Mouse (Mus musculus): Measurements from ENCODE around the gene Nfat5. TPM values are rescaled to one million over a fixed set of nuclear protein-coding genes. Genes with fewer than 3 reads are reported as not detected.

The Nfat5 gene
- total RNA-seq, 2 experiments from 2014 or later: 154 to 167 TPM

DNA sequence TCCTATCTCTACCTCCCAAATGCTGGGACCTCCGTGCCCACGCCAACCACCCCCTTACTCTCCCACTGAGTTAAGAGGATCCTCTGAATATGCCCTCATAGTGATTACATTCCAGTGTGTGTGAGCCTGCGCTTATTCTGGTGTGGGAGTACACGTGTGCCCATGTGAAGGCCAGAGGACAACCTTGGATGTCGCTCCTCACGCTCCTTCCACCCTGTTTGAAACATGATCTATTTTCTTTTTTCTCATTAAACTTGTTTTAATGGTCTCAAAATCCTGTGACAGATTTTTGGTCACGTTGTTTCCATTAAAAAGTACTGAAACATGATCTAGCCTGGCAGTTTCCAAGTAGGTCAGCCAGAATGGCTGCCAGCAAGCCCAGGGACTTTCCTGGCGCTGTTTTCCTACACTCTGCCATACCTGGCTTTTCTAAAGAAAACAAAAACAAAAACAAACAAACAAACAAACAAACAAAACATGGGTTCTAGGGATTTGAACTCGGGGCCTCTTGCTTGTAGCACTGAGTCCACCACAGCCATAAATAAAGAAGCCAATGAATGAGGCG, 102.9 kb downstream of the Nfat5 start:
- no peak for DNase-seq (ENCODE audit: low spot score in 2 of 2)

DNA sequence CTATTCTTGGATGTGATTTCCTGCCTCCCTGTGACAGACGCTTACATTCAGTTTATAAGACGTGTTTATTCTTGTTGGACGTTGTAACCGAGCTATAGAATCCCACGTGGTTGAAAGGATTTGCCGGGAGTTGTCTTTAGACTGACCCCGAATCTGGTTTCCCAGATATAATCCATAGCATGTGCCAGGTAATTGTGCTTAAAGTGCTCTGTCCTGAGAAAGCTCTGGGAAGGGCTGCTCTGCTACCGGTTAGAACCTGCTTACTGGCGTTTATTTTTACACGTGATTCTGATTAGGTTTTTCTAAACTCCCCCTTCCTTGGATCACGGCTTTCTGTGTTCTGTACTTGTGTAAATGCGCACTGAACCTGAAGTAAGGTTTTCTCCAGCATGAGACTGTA, 104.4 kb downstream of the Nfat5 start:
- DNase-seq (ENCODE audit: low spot score in 2 of 2): no peak

DNA sequence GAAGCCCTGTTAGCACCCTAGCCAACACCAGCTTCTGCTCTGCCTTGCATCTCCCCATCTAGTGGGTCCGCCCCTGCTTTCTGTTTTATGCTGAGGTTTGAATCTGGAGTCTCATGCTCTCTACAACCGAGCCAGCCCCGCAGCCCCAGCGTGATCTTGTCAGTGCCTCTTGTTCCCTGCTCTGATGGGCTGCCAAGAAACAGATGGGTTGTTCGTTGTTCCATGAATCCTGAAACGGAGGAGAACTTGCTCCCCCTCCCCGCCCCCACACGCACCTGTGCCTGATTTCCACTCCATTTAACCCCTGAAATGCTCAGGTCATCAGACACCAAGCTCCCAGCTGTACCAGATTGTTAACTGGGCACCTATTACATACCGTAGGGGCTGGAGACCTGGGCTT, 106.2 kb downstream of the Nfat5 start:
- no peak for DNase-seq (ENCODE audit: low spot score in 2 of 2)

DNA sequence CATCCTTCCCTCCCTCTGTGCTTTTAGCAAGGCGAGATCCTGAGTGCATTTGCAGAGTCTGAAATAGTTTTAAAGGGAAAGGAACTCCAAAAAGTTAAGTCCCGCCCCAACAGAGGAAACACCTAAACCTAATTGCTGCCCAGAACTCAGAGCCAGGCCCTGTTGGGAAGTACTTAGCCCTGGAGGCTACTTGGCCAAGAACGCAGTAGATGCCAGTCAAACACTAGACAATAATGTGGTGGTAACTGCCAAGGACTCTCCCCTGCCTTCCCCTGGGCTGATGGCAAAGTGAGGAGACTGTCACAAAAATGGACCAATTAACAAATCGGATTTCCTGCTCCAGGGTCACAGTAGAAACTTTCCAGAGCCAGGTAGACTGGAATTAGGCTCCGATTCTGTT, 108.6 kb downstream of the Nfat5 start:
- DNase-seq (ENCODE audit: low spot score in 2 of 2): no peak

DNA sequence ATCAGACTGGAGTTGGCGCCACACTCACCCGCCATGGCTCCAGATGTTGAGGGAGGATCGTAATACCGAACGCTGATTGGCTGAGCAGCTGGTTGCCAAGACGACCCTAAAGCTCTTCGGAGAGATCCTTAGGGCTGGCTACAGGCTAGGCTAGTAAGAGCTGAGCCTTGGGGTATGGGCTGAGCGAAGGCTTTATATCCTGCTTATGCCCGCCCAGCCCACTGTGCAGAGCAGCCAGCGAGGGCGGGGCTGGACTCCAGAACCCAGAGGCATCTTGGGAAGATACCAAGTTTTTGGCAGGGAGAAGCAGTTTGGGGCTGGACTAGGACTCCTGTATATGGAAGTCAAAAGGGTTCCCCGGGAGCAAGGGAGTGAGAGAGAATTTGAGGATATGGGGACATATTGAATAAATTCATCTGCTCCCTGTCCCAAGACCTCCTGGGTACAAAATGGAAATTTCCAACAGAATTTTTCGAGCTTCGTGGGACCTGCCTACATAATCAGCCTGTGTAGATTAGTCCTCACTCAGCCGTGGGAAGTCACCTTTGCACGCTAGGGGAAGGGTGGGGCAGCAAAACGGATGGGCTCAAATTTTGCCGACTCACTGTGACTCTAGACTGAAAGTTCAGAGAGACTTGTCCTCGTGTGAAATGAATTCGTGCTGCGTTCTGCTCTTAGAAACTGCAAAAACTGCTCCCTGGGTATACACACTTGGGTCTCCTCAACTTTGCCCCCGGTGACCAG, 109.9 kb downstream of the Nfat5 start, which contains the start of gene Nqo1:
TSS of gene Nqo1 (minus strand) at position 169 of the 744 bp plus-strand sequence.
- DNase-seq (ENCODE audit: low spot score in 2 of 2): peak; percentile 32 to 54

DNA sequence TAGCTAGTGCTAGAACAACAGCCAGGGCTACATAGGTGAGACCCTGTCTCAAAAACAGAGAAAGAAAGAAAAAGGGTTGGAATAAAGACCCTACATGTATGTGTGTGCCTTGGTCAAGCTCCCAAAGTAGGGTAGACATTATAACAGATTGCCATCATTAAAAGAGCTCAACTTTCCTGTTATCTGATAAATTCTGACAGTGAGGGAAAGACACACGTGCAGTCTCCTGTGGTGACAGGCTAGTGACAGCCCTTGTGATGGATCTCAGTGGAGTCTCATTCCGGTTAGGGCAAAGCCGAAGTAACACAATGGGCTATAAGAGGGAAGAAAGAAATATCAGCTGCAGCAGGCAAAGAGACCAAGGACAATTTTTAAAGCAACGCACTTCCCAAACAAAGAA, 110.8 kb downstream of the Nfat5 start:
- DNase-seq (ENCODE audit: low spot score in 2 of 2): no peak

DNA sequence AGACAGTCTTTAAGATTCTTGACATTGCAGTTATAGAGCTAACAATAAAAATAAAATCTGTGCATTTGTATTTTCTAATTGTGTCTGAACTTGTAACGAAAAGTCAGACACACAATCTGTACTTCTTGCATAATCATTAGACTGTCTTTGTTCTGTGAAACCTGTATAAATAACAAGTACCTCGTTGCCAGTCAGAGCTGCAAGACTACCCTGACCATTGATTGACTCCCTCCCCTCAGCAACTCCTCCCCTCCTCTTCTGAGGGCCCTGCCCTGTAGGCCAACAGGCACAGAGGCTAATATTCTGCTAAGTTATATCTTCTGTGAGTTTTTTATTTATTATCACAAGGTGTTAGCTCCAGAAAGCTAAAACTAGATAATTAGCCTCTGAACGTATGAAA, 112.7 kb downstream of the Nfat5 start:
- no peak for DNase-seq (ENCODE audit: low spot score in 2 of 2)

- no peak for DNase-seq (ENCODE audit: low spot score in 2 of 2)
Measured at GRCm38 (mm10) chr8:107411391-107411790, 118.1 kb downstream of the Nfat5 start.

DNA sequence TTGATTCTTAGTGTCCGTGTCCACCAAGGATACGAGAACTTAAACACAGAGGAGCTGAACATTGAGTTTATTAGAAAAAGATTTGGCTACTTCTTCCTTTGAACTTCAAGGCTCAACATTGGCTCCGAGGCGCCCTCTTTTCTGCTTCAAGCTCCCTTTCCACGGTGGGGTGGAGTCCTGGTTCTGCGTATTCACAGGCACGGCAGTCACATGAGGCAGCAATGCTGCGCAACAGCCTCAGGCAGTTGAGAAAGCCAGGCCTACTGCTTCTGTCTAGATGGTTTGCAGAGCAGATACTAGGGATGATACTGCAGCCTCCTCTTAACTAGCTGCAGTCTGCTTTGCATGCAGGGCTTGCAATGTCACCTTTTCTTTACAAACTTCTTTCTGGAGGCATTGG, 119.3 kb downstream of the Nfat5 start:
- DNase-seq (ENCODE audit: low spot score in 2 of 2): no peak

GRCm38 (mm10) chr8:107413881-107414280, 120.6 kb downstream of the Nfat5 start:
- DNase-seq (ENCODE audit: low spot score in 2 of 2): no peak

DNA sequence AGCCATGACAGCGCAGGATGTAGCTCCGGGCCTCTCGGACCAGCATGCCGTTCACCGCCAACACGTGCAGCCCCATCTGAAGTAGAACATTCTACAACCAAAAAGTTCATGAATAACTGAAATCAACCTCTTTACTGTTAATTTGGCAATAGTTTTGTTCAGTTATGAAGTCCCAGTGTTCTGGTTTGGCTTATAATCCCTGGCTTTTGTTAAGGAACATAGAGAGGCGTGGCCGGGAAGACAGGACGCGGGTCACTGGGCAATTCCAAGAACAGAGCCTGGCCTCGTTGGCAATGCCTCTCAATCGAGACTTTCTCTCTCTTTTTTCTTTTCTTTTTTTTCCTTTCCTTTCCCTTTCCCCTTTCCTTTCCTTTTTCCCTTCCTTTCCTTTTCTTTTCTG, 123.7 kb downstream of the Nfat5 start:
- no peak for DNase-seq (ENCODE audit: low spot score in 2 of 2)

- no peak for DNase-seq (ENCODE audit: low spot score in 2 of 2)
Measured at GRCm38 (mm10) chr8:107424176-107424575, 130.9 kb downstream of the Nfat5 start.

- DNase-seq (ENCODE audit: low spot score in 2 of 2): peak; percentile 95 to 98
Measured at GRCm38 (mm10) chr8:107424597-107425229, 131.4 kb downstream of the Nfat5 start, which contains the start of gene Nob1. Gene Nob1 (minus strand): TSS chr8:107425051.

DNA sequence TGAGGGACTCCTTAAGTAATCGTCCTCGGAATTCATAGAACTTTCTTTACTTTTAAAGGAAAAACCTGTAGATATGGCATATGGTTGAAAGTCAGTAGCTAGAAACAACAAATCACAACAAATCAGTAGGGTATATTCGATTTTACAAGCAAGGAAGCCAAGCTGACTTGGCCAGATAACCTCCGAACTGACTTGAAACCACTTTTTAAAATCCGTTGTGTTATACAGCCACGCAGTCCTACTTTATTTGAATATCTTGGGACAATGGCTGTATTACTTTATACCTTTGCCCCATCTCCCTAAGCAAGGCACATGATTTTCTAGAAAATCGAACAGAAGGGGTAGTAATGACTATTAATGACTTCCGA, 131.9 kb downstream of the Nfat5 start:
- DNase-seq (ENCODE audit: low spot score in 2 of 2): no peak

Other genes starting within 250 kb of the Nfat5 start
- gene Pdf, start 244.9 kb upstream of the Nfat5 start, total RNA-seq (2021): 10 to 100 TPM; 33.5 to 38.3 TPM
- gene Cog8, start 236.8 kb upstream of the Nfat5 start, total RNA-seq (2021): 10 to 100 TPM; 32.4 to 37.4 TPM
- 10 to 100 TPM; 57.7 to 60.0 TPM for gene Nip7, start 236.6 kb upstream of the Nfat5 start, total RNA-seq (2021)
- gene Tmed6, start 227.8 kb upstream of the Nfat5 start, total RNA-seq (2021): 1 to 10 TPM in 1 of 2 experiments, not detected in 1; 8.2 TPM
- gene Terf2, start 196.9 kb upstream of the Nfat5 start, total RNA-seq (2021): 10 to 100 TPM; 35.7 to 38.4 TPM
- 100 to 1,000 TPM; 297 to 305 TPM for gene Cyb5b, start 142.8 kb upstream of the Nfat5 start, total RNA-seq (2021)
- gene Nqo1, start 109.7 kb downstream of the Nfat5 start, total RNA-seq (2021): 10 to 100 TPM in 1 of 2 experiments, 1 to 10 TPM in 1; 9.7 to 10.5 TPM
- 10 to 100 TPM; 37.5 to 42.4 TPM for gene Nob1, start 131.6 kb downstream of the Nfat5 start, total RNA-seq (2021)
- 10 to 100 TPM; 53.9 to 57.8 TPM for gene Wwp2, start 142.9 kb downstream of the Nfat5 start, total RNA-seq (2021)

Measured in adrenal gland, postnatal 4 days (tissue).